Mouse (Mus musculus): ENCODE data around the gene Eif4e. TPM values are rescaled to one million over a fixed set of nuclear protein-coding genes. Genes with fewer than 3 reads are reported as not detected.

Eif4e gene
- polyA plus RNA-seq, 1 experiment from 2014 or later, result 401 TPM

GRCm38 (mm10) chr3:138601076-138601475 is 75.1 kb downstream of the Eif4e start:
- Histone ChIP-seq H3K9ac (replicated peaks; ENCODE audit: low read length) (no peak overlapping the region), H3K27me3 (ENCODE audit: insufficient read depth, low read length) (no peaks in the 10 kb centered on the region), H3K36me3 (ENCODE audit: insufficient read depth, low read length) (no peaks in the 10 kb centered on the region), H3K27ac (ENCODE audit: low read length) (no peak overlapping the region), H3K4me3 (ENCODE audit: low read length) (no peak overlapping the region), H3K4me1 (ENCODE audit: insufficient read depth, low read length) (peaks cover 14% of the 10 kb centered on the region; the same call in 1 of the 2 replicates), H3K9me3 (ENCODE audit: low read length) (no peaks in the 10 kb centered on the region), H3K4me2 (replicated peaks; ENCODE audit: low read depth, low read length) (no peak overlapping the region)
- ATAC-seq (ENCODE audit: low FRiP score, low TSS enrichment), result peak; percentile 63; the same call in 1 of the 2 replicates
- 37% methylated on average over 4 of the region's 4 CpGs for WGBS

GRCm38 (mm10) chr3:138605132-138605531 is 79.2 kb downstream of the Eif4e start:
- H3K36me3 ChIP-seq (ENCODE audit: insufficient read depth, low read length), result no peaks in the 10 kb centered on the region
- H3K4me1 ChIP-seq (ENCODE audit: insufficient read depth, low read length), result peaks cover 6% of the 10 kb centered on the region; the same call in 1 of the 2 replicates
- no peak overlapping the region for H3K27ac ChIP-seq (ENCODE audit: low read length)
- H3K9ac ChIP-seq (replicated peaks; ENCODE audit: low read length), result no peak overlapping the region
- H3K9me3 ChIP-seq (ENCODE audit: low read length), result no peaks in the 10 kb centered on the region
- H3K4me2 ChIP-seq (replicated peaks; ENCODE audit: low read depth, low read length), result peak overlapping the region; percentile 30; the same call in 1 of the 2 replicates
- H3K4me3 ChIP-seq (ENCODE audit: low read length), result no peak overlapping the region
- H3K27me3 ChIP-seq (ENCODE audit: insufficient read depth, low read length), result no peaks in the 10 kb centered on the region
- WGBS, result 32% methylated on average over 8 of the region's 8 CpGs
- ATAC-seq (ENCODE audit: low FRiP score, low TSS enrichment), result no peak

- ATAC-seq (ENCODE audit: low FRiP score, low TSS enrichment), result no peak
- H3K4me2 ChIP-seq (replicated peaks; ENCODE audit: low read depth, low read length), result no peak overlapping the region
- peaks cover 12% of the 10 kb centered on the region; the same call in 1 of the 2 replicates for H3K4me1 ChIP-seq (ENCODE audit: insufficient read depth, low read length)
- H3K36me3 ChIP-seq (ENCODE audit: insufficient read depth, low read length), result no peaks in the 10 kb centered on the region
- no peaks in the 10 kb centered on the region for H3K27me3 ChIP-seq (ENCODE audit: insufficient read depth, low read length)
- WGBS, result 69% methylated on average over 5 of the region's 5 CpGs
- no peak overlapping the region for H3K4me3 ChIP-seq (ENCODE audit: low read length)
- H3K27ac ChIP-seq (ENCODE audit: low read length), result no peak overlapping the region
- no peak overlapping the region for H3K9ac ChIP-seq (replicated peaks; ENCODE audit: low read length)
- H3K9me3 ChIP-seq (ENCODE audit: low read length), result no peaks in the 10 kb centered on the region
These were observed 82.7 kb downstream of the Eif4e start for GRCm38 (mm10) chr3:138608665-138609064.

MicroRNAs encoded within 50 kb of the gene (microRNA counts, 519-probe panel; counts per million panel counts)
- 1,342 counts per million, percentile 39 among the panel's probes with 10 or more counts for microRNA mmu-miR-1956

Small RNA genes within 50 kb of the gene (microRNA-seq; reads per million reads assigned to microRNA genes)
- gene Mir1956, result not detected

Other genes starting within 250 kb of the Eif4e start
- 0.17 TPM in 1 of 2 replicates, not detected in the other for gene Adh6a, start 212.9 kb upstream of the Eif4e start, polyA plus RNA-seq (2015; fragmentation: Nextera tagmentation; extraction: Ambion mirVana)
- gene Adh6b, start 184.4 kb upstream of the Eif4e start, polyA plus RNA-seq (2015; fragmentation: Nextera tagmentation; extraction: Ambion mirVana), result 0.29 and 0.71 TPM in 2 replicates
- gene Adh4, start 110.7 kb upstream of the Eif4e start, polyA plus RNA-seq (2015; fragmentation: Nextera tagmentation; extraction: Ambion mirVana), result not detected in 2 replicates
- 258 and 276 TPM in 2 replicates for gene Adh5, start 83.1 kb upstream of the Eif4e start, polyA plus RNA-seq (2015; fragmentation: Nextera tagmentation; extraction: Ambion mirVana)
- gene Metap1, start 36.7 kb upstream of the Eif4e start, polyA plus RNA-seq (2015; fragmentation: Nextera tagmentation; extraction: Ambion mirVana), result 50.7 and 52.1 TPM in 2 replicates
- 22.8 and 24.1 TPM in 2 replicates for gene Tspan5, start 216.0 kb downstream of the Eif4e start, polyA plus RNA-seq (2015; fragmentation: Nextera tagmentation; extraction: Ambion mirVana)